Mouse (Mus musculus) right cerebral cortex, postnatal 14 days (tissue): Measurements from ENCODE around the gene Chtf18.
A peak's percentile ranks its signal among the peaks of the same experiment; 100 is the strongest.

Experiments
- DNase-seq: peaks from one replicate; pipeline ENCODE4 v3.0.0; 2022

Chtf18 gene

GRCm38 (mm10) chr17:25732082-25732481 lies 4.9 kb upstream of the Chtf18 start:
- DNase-seq: peak; percentile 90

- DNase-seq: no peak
These were observed 721 bp upstream of the Chtf18 start for GRCm38 (mm10) chr17:25728009-25728270.

GRCm38 (mm10) chr17:25725264-25725663 lies 2.0 kb downstream of the Chtf18 start:
- no peak for DNase-seq

DNA sequence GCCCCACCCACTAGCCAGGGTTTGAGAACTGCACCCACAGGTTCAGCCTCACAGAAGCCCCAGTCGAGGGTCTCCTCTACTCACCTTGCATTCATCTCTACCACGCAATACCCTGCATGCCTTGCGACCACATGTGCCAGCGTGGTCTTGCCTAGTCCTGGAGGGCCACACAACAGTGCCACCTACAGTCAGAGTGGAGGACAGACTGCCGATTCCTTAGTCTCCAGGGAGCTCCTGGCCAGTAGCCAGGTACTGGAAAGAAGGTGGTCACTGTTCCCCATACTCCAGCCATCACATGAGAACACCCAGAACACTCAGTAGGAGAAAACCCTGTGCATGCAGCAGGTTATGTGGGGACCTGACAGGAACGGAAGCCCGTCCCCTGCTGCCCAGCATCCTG lies 3.3 kb downstream of the Chtf18 start:
- no peak for DNase-seq

GRCm38 (mm10) chr17:25723470-25723869 lies 3.7 kb downstream of the Chtf18 start:
- no peak for DNase-seq

DNA sequence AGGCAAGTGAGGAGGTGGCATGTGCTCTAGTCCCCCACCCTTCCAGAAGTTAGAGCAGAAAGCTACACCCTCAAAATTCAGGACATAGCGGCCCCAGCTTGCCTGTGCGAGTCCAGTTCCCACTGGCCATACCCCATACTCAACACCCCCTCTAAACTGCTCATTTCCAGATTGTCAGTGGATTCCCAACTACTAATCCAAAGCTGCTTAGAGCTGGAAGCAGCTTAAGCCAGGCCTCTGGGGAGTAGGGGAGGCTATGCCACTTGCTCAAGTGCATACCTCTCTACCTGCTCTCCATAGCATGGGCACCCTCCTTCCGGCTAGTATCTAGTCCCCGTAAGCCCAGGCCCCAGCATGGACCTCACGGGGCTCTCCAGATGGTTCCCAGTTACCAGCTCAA lies 5.7 kb downstream of the Chtf18 start:
- DNase-seq: no peak

DNA sequence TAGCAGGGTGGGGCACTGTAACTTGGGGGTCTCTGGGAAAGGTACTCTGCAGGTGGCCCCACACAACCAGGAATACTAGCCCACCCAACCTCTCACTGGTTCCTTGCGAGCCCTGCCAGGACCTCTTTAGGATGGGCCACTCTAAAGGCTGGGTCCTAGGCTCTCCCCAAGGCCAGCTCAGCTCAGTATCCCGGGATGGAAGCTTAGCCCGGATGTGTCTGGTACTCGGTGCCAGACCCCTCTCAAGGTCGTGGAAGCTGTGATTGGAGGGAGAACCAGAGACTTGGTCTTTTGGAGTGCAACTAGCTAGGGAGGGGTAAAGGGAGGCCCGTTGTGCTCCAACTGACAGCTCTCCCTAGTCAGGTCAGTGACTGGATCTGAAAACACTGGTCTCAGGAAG lies 9.5 kb downstream of the Chtf18 start:
- DNase-seq: no peak

DNA sequence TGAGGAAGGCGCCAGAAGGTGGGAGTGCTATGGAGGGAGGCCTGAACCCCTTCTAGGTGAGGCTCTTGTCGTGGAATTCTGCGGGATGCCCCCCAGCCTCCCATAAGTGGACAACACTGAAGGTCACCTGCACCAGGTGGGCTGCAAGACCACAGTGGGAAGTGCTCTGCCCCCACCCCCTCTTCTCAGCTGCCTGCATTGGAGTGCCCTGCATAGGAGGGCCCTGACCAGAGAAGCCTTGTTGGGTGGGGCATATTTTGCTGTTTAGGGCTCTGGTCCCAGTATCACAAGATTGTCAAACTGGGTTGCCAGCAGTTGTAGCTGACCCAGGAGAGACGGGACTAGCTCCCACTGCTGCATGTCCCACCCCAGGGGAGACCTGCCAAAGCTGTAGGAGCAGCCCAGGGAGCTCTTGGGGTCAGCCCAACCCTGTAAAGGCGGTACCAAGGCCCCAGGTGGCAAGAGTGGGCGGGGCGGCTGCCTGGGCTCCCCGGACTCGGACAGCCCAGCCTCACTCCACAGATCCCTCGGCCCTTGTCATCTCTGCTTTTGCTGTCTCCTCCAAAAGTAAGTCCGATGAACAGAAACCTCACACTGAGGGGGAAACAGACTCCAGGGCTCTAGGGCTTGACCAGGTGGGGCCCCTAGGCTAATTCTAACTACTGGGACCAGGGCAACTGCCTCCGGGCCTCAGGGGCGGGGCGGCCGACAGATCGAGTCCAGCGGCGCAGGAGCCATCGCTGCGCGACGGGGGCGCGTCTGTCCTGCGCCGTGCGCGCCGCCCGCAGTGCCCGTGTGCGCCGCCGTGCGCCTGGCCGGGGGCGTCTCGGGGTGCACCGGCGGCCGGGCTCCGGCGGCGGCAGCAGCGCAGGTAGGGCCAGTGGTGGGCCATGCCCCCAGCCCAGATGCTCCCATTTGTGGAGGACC lies 10.2 kb downstream of the Chtf18 start, which contains the start of gene Gng13:
Gene Gng13, plus strand, starts transcription at position 461 of the 927 bp plus-strand sequence.
- DNase-seq: no peak

DNA sequence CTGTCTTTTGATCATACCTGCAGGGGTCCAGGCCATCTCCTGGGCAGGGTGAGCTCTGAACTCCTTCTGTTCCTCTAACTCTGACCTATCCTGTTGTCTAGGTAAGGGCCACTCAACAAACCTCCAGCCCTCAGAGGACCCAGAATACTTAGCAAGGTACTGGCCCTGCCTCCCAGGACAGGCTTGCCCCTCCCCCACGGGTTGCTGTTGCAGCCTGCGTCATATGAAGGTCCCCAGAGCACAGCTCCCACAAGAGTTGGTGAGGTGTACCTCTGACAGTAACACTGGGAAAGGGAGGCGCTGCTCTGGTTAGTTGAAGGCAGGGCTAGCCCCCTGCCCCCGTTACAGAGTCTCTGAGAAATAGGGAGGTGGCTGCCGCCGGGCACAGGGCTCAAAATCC lies 11.1 kb downstream of the Chtf18 start:
- DNase-seq: no peak

GRCm38 (mm10) chr17:25715627-25716026 lies 11.6 kb downstream of the Chtf18 start:
- DNase-seq: no peak

- DNase-seq: no peak
These were observed 16.1 kb downstream of the Chtf18 start for GRCm38 (mm10) chr17:25711136-25711535.

DNA sequence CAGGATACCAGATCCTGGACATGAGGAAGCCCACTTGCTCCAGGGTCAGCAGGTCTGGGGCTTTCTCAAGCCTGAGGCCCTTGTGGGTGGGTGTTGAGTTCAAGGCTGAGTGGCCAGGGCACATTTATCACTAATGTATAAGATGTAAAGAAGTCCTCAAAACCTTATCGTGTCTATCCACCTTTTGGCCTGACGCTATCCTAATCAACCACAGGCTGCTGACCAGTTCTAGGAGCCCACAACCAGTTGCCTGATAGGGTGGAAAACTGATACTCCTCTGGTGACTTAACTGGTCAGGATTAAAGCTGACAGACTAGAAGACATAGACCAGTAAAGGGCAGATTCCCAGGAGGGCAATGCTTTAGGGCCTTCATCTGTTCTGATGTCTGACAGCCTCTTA lies 17.2 kb downstream of the Chtf18 start:
- no peak for DNase-seq

- no peak for DNase-seq
These were observed 26.2 kb downstream of the Chtf18 start for GRCm38 (mm10) chr17:25700863-25701496.

- peak; percentile 82 for DNase-seq
These were observed 28.8 kb downstream of the Chtf18 start for GRCm38 (mm10) chr17:25698446-25698845.

- no peak for DNase-seq
These were observed 31.0 kb downstream of the Chtf18 start for GRCm38 (mm10) chr17:25696263-25696662.

DNA sequence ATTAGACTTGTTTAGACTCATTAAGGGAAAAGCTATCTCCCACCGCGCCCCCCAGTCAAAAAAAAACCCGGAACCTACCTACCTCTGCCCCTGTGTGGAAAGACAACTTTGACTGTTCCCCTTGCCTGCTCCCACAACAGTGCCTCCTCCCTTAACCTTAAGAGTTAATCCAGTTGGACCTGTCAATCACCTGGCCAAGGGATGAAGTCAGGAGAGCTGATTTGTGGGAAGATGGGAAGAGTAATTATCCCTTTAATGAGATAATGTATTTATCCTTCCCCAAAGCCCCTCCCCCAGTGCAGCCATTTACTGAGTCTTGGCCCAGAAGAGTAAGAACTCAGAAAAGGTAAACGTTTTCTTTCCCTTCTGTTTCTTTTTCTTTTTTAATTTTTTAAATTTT lies 38.3 kb downstream of the Chtf18 start:
- no peak for DNase-seq

- no peak for DNase-seq
These were observed 40.9 kb downstream of the Chtf18 start for GRCm38 (mm10) chr17:25686323-25686722.

GRCm38 (mm10) chr17:25681636-25682035 lies 45.6 kb downstream of the Chtf18 start:
- no peak for DNase-seq

- DNase-seq: no peak
These were observed 47.4 kb downstream of the Chtf18 start for GRCm38 (mm10) chr17:25679818-25680217.

GRCm38 (mm10) chr17:25677969-25678368 lies 49.2 kb downstream of the Chtf18 start:
- no peak for DNase-seq

DNA sequence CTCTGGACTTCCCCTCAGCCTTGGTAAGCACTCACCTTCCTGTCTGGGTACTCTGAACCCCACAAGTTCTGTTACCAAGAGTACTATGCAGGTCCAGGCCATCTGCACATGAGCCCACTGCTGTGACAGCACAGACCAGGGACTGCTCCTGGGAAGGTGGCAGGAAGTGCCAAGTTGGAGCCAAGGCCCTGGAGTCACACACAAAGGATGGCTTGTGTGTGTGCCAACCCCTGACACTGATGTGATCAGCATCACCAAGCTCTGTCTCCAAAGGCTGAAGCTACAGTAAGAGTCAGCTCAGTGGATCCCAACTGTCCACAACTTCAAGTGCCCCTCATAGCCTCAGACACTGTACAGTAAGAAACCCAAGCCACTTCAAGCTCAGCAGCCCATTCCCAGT lies 54.2 kb downstream of the Chtf18 start:
- no peak for DNase-seq
